Mouse (Mus musculus) embryonic facial prominence, embryonic 10.5 days (tissue): ENCODE measurements at regions not wholly inside any gene's neighbourhood (a gene's known extent, or its start where the extent isn't known, plus 50 kb on each side); places are given as distances from the start of the nearest gene placed in this dataset.
"Not testable (repeated sequence)": the region's sequence is repeated elsewhere in the genome, so short reads cannot be mapped to it uniquely, and the experiment has no call there.

Experiments used
- DNase-seq: peaks from one replicate; pipeline ENCODE4 v3.0.0-alpha.2; 2017; ENCODE audit warnings: low spot score
- H3K27ac ChIP-seq: fragments of 300-500 bp; sonication (generic); replicated peaks from 2 replicates; pipeline ENCODE4 v1.5.1; 2016; ENCODE audit warnings: mild to moderate bottlenecking
- H3K27me3 ChIP-seq: fragments of 300-500 bp; sonication (generic); replicated peaks from 2 replicates; pipeline ENCODE4 v1.6.1; 2016; ENCODE audit warnings: low read depth, mild to moderate bottlenecking; ENCODE audit not compliant: poor library complexity, severe bottlenecking
- H3K36me3 ChIP-seq: fragments of 300-500 bp; sonication (generic); replicated peaks from 2 replicates; pipeline ENCODE4 v1.6.1; 2016; ENCODE audit warnings: mild to moderate bottlenecking, moderate library complexity
- H3K4me1 ChIP-seq: fragments of 300-500 bp; sonication (generic); 2 replicates; pipeline ENCODE4 v1.6.1; 2016
- H3K4me3 ChIP-seq: fragments of 300-500 bp; sonication (generic); 2 replicates; pipeline ENCODE4 v1.5.1; 2016; ENCODE audit warnings: mild to moderate bottlenecking, moderate library complexity
- H3K9me3 ChIP-seq: fragments of 300-500 bp; sonication (generic); 2 replicates; pipeline ENCODE4 v1.6.1; 2016; ENCODE audit warnings: mild to moderate bottlenecking
- WGBS: fragments of 180-500 bp; shearing (Covaris S2); methylation state at CpG from one replicate; pipeline ENCODE4 v1.1.7; 2016; 5-methylcytosine and 5-hydroxymethylcytosine counted together

GRCm38 (mm10) chr13:75295818-75296217, 206.2 kb downstream of the Pcsk1 start:
- DNase-seq: no peak
- Histone ChIP-seq H3K4me3 (no peak overlapping the region), H3K36me3 (no peaks in the 10 kb centered on the region), H3K27me3 (no peaks in the 10 kb centered on the region), H3K4me1 (no peaks in the 10 kb centered on the region), H3K9me3 (peaks cover 6% of the 10 kb centered on the region), H3K27ac (no peak overlapping the region)
- WGBS: 95% methylated on average over 4 of the region's 4 CpGs

DNA sequence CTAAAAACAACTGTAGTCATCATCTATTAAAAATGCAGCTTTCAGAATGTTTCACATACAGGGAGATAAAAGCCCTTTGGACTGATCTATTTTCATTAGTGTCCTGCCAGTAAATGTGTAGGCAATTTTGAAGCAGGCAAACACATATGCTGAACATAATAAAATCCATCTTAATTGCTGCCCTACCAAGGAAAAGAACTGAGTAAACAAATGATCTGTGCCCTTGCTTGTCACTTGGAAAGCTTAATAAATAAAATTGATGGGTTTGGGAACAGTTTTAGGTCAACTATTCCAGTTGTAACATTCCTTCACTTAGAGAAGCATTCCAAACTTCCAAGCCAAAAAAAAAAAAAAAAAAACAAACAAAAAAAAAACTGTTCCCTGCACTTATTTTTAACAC, 230.2 kb downstream of the Pcsk1 start:
- DNase-seq: no peak
- H3K27me3 ChIP-seq: no peaks in the 10 kb centered on the region
- H3K9me3 ChIP-seq: no peaks in the 10 kb centered on the region
- no peaks in the 10 kb centered on the region for H3K36me3 ChIP-seq
- no peak overlapping the region for H3K4me3 ChIP-seq
- H3K4me1 ChIP-seq: no peaks in the 10 kb centered on the region
- H3K27ac ChIP-seq: no peak overlapping the region

DNA sequence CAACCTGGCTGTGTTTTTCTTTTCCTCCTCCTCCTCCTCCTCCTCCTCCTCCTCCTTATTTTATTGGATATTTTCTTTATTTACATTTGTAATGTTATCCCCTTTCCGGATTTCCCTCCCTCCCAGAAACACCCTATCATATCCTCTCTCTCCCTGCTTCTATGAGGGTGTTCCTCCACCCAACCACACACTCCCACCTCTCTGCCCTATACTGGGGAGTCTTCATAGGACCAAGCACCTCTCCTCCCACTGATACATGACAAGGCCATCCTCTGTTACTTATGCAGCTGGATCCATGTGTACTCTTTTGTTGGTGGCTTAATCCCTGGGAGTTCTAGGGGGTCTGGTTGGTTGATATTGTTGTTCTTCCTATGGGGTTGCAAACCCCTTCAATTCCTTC, 230.6 kb downstream of the Pcsk1 start:
- no peak overlapping the region for H3K4me3 ChIP-seq
- no peaks in the 10 kb centered on the region for H3K9me3 ChIP-seq
- H3K27ac ChIP-seq: no peak overlapping the region
- H3K27me3 ChIP-seq: no peaks in the 10 kb centered on the region
- DNase-seq: no peak
- H3K4me1 ChIP-seq: no peaks in the 10 kb centered on the region
- no peaks in the 10 kb centered on the region for H3K36me3 ChIP-seq
- WGBS: 44% methylated on average over 1 of the region's 1 CpGs

- no peaks in the 10 kb centered on the region for H3K4me1 ChIP-seq
- whole genome bisulfite sequencing: 87% methylated on average over 5 of the region's 5 CpGs
- H3K9me3 ChIP-seq: no peaks in the 10 kb centered on the region
- H3K27ac ChIP-seq: no peak overlapping the region
- DNase-seq: no peak
- H3K27me3 ChIP-seq: no peaks in the 10 kb centered on the region
- no peak overlapping the region for H3K4me3 ChIP-seq
- H3K36me3 ChIP-seq: no peaks in the 10 kb centered on the region
Measured at GRCm38 (mm10) chr13:75337054-75337453, 247.4 kb downstream of the Pcsk1 start.

GRCm38 (mm10) chr13:75343422-75343821, 253.8 kb downstream of the Pcsk1 start:
- H3K27ac ChIP-seq: no peak overlapping the region
- H3K9me3 ChIP-seq: no peaks in the 10 kb centered on the region
- DNase-seq: no peak
- H3K4me3 ChIP-seq: no peak overlapping the region
- 82% methylated on average over 7 of the region's 7 CpGs for WGBS
- no peaks in the 10 kb centered on the region for H3K4me1 ChIP-seq
- H3K36me3 ChIP-seq: no peaks in the 10 kb centered on the region
- H3K27me3 ChIP-seq: no peaks in the 10 kb centered on the region

- no peaks in the 10 kb centered on the region for H3K36me3 ChIP-seq
- H3K27me3 ChIP-seq: no peaks in the 10 kb centered on the region
- no peak for DNase-seq
- no peak overlapping the region for H3K27ac ChIP-seq
- no peaks in the 10 kb centered on the region for H3K4me1 ChIP-seq
- H3K9me3 ChIP-seq: no peaks in the 10 kb centered on the region
- H3K4me3 ChIP-seq: no peak overlapping the region
- WGBS: 82% methylated on average over 3 of the region's 3 CpGs
Measured at GRCm38 (mm10) chr13:75366723-75367426, 277.2 kb downstream of the Pcsk1 start.

- H3K27me3 ChIP-seq: no peaks in the 10 kb centered on the region
- DNase-seq: no peak
- H3K9me3 ChIP-seq: no peaks in the 10 kb centered on the region
- no peak overlapping the region for H3K4me3 ChIP-seq
- H3K36me3 ChIP-seq: no peaks in the 10 kb centered on the region
- H3K4me1 ChIP-seq: no peaks in the 10 kb centered on the region
- WGBS: 66% methylated on average over 7 of the region's 7 CpGs
- H3K27ac ChIP-seq: no peak overlapping the region
Measured at GRCm38 (mm10) chr13:75368249-75368800, 278.7 kb downstream of the Pcsk1 start.

DNA sequence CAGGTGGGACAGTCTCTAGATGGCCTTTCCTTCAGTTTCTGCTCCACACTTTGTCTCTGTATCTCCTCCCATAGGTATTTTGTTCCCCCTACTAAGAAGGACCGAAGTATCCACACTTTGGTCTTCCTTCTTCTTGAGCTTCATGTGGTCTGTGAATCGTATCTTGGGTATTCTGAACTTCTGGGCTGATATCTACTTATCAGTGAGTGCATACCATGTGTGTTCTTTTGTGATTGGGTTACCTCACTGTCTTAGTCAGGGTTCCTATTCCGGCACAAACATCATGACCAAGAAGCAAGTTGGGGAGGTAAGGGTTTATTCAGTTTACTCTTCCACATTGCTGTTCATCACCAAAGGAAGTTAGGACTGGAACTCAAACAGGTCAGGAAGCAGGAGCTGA, 287.5 kb downstream of the Pcsk1 start:
- WGBS: 87% methylated on average over 3 of the region's 3 CpGs
- H3K9me3 ChIP-seq, H3K27ac ChIP-seq, H3K4me3 ChIP-seq, H3K27me3 ChIP-seq, H3K36me3 ChIP-seq, DNase-seq, H3K4me1 ChIP-seq: not testable (repeated sequence)

- Histone ChIP-seq H3K4me3 (no peak overlapping the region), H3K36me3 (no peaks in the 10 kb centered on the region), H3K9me3 (no peaks in the 10 kb centered on the region), H3K27ac (no peak overlapping the region), H3K4me1 (no peaks in the 10 kb centered on the region), H3K27me3 (no peaks in the 10 kb centered on the region)
- WGBS: 74% methylated on average over 1 of the region's 1 CpGs
- DNase-seq: no peak
Measured at GRCm38 (mm10) chr13:75377717-75378116, 288.1 kb downstream of the Pcsk1 start.

DNA sequence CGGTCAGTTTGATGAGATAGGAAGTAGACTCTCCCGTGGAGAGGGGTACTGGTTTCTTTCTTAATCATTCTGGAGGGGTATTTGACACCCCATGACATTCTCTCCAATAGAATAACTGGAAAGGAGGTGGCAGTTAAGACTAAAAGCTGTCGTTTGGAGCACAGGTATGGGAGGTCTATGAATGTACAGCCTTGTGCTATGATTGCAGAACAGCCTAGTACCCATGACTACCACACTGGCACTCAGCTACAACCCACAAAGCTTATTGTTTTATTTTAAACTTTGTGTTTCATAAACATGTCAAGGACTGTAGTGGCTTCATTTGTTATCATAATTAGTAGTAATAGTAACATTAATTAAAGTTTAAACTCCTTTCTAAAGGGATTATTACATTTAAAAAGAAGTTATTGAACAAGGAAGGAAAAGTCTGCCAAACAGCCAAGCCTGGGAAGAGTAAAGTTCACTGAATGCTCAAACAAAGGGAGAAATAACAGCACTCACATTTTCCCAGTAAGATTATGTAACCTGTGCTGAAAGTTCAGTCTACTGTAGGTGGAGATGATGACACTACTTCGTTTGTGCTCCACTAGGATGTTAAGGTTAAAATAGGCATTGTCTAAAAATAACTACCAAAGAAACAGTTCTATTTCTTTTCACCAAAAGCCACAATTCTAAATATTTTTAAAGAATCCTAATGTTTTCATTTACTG, 295.2 kb downstream of the Pcsk1 start:
- 79% methylated on average over 4 of the region's 4 CpGs for WGBS
- no peaks in the 10 kb centered on the region for H3K9me3 ChIP-seq
- no peak overlapping the region for H3K4me3 ChIP-seq
- H3K4me1 ChIP-seq: no peaks in the 10 kb centered on the region
- no peak overlapping the region for H3K27ac ChIP-seq
- no peaks in the 10 kb centered on the region for H3K27me3 ChIP-seq
- no peaks in the 10 kb centered on the region for H3K36me3 ChIP-seq
- DNase-seq: no peak

DNA sequence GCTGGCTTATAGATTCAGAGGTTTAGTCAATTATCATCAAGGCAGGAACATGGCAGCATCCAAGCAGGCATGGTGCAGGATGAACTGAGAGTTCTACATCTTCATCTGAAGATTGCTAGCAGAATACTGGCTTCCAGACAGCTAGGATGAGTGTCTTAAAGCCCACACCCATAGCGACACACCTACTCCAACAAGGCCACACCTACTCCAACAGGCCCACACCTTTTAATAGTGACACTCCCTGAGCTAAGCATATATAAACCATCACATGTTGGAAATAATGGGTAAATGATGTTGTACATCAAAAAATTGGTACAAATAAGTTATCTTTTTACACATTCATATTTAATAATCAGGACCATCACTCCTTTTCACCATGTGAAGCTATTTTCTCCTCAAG, 299.6 kb downstream of the Pcsk1 start:
- H3K36me3 ChIP-seq: no peaks in the 10 kb centered on the region
- no peak for DNase-seq
- no peak overlapping the region for H3K4me3 ChIP-seq
- no peaks in the 10 kb centered on the region for H3K27me3 ChIP-seq
- WGBS: 94% methylated on average over 1 of the region's 1 CpGs
- no peaks in the 10 kb centered on the region for H3K4me1 ChIP-seq
- no peaks in the 10 kb centered on the region for H3K9me3 ChIP-seq
- H3K27ac ChIP-seq: no peak overlapping the region

DNA sequence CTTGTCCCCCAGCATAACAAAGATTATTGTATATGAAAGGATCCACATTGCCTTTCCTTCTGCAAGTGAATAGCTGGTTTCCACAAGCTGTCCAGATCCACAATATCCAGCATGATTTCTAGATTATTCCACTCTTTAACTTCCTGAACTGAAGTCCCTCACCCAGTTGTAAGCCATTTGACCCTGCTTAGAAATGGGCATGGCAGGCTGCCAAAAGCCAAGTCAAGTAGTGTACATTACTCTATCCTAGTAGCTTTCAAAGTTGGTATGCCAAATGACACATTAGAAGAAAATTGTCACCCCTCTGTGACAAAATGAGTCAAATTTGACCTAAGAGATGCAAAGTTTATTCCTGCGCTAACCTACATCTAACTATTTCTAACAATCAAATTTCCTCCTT, 300.6 kb downstream of the Pcsk1 start:
- Histone ChIP-seq H3K27me3 (no peaks in the 10 kb centered on the region), H3K36me3 (no peaks in the 10 kb centered on the region), H3K4me3 (no peak overlapping the region), H3K4me1 (no peaks in the 10 kb centered on the region), H3K27ac (no peak overlapping the region), H3K9me3 (no peaks in the 10 kb centered on the region)
- WGBS: 95% methylated on average over 1 of the region's 1 CpGs
- no peak for DNase-seq

DNA sequence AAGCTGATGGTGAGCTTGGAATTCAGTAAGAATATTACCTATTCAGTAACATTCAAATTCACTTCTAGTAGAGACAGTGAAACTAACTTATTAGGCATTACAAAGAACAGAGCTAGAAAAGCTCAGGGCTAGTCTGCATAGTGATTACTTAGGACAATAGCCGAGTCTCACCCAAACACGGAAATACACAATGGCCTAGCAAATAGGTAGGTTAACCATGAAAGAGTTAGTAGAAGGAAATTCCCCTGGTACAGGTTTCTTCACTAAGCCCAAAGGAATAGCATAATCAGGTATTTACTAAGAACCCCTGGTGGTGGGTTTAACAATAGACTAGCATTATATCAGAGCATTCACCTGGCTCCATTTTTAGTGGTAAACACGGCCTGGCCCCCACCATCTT, 306.7 kb upstream of the Ell2 start:
- WGBS: 81% methylated on average over 3 of the region's 3 CpGs

More for the DNA sequence above, 306.7 kb upstream of the Ell2 start:
- not testable (repeated sequence) for H3K9me3 ChIP-seq, DNase-seq, H3K4me1 ChIP-seq, H3K27me3 ChIP-seq, H3K4me3 ChIP-seq, H3K27ac ChIP-seq, H3K36me3 ChIP-seq
